Mouse (Mus musculus): ENCODE data around the gene Gm5475. TPM values are rescaled to one million over a fixed set of nuclear protein-coding genes. Genes with fewer than 3 reads are reported as not detected.

Gene Gm5475
- polyA plus RNA-seq, 1 experiment from 2014 or later = 0.12 TPM

DNA sequence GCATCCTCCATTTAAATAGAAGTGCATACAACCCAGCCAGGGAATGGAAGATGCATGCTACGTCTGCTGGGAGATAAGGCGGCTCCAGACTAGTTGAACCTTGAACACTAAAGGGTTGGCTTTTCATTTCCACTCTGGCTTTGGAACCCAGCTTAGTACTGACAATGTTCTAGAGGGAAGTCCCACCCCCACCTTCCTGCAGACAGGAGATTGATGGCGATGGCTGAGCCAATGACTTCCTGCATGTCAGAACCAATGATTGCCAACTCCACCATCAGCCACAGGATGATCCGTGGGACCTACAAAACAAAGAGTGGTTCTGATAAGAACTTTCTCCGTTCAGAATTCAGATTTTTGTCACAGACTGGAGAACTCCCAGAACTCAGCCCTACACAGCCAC, 15.9 kb upstream of the Gm5475 start:
- no peaks in the 10 kb centered on the region for H3K27me3 ChIP-seq (replicated peaks; ENCODE audit: insufficient read depth, low read length)
- TF ChIP-seq CTCF (IDR thresholded peaks at IDR 0.05) (no peak), EP300 (IDR thresholded peaks at IDR 0.05) (no peak)
- 59% methylated on average over 5 of the region's 5 CpGs for WGBS
- no peak overlapping the region for H3K27ac ChIP-seq (ENCODE audit: low read length)
- ATAC-seq (no peak), DNase-seq (ENCODE audit: low spot score) (no peak)
- H3K4me2 ChIP-seq (replicated peaks; ENCODE audit: low read depth, low read length) = no peak overlapping the region
- no peaks in the 10 kb centered on the region for H3K9me3 ChIP-seq (ENCODE audit: low read length)
- H3K4me1 ChIP-seq (ENCODE audit: insufficient read depth, low read depth, low read length) = no peaks in the 10 kb centered on the region
- no peak overlapping the region for H3K9ac ChIP-seq (replicated peaks; ENCODE audit: low read depth)
- H3K36me3 ChIP-seq (ENCODE audit: insufficient read depth, low read length) = peaks cover 13% of the 10 kb centered on the region; the same call in 1 of the 2 replicates
- no peak overlapping the region for H3K4me3 ChIP-seq (ENCODE audit: low read depth, low read length)

DNA sequence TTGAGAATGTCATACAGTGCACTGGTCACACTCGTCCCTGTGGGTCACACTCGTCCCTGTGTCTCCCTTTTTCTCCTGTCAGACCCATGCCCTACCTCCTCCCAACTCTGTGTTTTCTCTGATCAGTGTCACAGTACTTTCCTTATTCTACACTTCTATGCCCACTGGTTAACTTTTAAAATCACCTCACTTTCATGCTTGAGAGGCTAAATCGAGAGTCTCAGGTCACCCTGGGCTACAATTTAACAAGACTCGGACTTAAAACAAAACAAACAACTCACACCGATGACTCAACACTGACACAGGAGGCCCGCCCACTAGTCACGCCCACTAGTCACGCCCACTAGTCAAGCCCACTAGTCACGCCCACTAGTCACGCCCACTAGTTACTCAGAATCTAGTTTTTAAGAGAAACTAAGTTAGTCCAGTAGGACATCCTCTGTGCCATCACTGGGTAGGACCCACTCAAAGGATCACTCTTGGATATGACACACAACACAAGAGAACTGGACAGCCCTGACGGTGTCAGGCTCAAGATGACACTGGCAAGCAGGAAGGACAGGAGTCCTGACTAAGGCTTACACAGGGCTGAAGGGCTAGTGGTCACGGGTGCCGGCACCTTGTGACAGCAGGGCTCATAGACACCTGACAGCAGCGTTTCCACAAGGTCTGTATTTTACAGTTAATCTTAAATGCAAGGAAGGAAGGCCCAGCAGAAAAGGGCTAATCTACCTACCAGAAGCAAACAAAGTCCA, 10.9 kb upstream of the Gm5475 start:
- DNase-seq (ENCODE audit: low spot score) = peak; percentile 88

DNA sequence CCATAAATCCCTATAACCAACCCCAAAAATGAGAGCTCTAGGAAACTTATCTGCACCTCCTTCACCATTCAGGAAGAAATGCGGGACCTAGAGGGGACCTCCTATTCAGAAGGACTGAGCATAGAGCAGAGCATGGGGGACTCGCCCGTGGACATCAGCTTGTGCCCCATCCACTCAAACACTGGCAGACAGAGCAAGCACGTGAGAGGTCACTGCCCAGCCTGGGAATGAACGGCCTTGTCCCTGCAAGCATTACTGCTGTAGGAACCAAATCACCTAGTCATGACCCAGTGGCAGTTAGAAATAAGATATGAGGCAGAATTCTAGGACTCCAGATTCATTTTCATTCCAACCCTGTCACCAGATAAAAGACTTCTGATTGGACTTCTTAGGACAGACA, 10.2 kb upstream of the Gm5475 start:
- Histone ChIP-seq H3K4me1 (ENCODE audit: insufficient read depth, low read depth, low read length) (no peaks in the 10 kb centered on the region), H3K4me2 (replicated peaks; ENCODE audit: low read depth, low read length) (no peak overlapping the region), H3K27me3 (replicated peaks; ENCODE audit: insufficient read depth, low read length) (no peaks in the 10 kb centered on the region), H3K36me3 (ENCODE audit: insufficient read depth, low read length) (peaks cover 3% of the 10 kb centered on the region; the same call in 1 of the 2 replicates), H3K27ac (ENCODE audit: low read length) (no peak overlapping the region), H3K9me3 (ENCODE audit: low read length) (no peaks in the 10 kb centered on the region), H3K9ac (replicated peaks; ENCODE audit: low read depth) (no peak overlapping the region), H3K4me3 (ENCODE audit: low read depth, low read length) (no peak overlapping the region)
- DNase-seq (ENCODE audit: low spot score) (no peak), ATAC-seq (no peak)
- WGBS = 79% methylated on average over 5 of the region's 5 CpGs
- TF ChIP-seq EP300 (IDR thresholded peaks at IDR 0.05) = no peak
- no peak for TF ChIP-seq CTCF (IDR thresholded peaks at IDR 0.05)

More for the DNA sequence above, 10.9 kb upstream of the Gm5475 start:
- ATAC-seq = peak; percentile 85
- no peak overlapping the region for H3K4me3 ChIP-seq (ENCODE audit: low read depth, low read length)
- peaks cover 3% of the 10 kb centered on the region; the same call in 1 of the 2 replicates for H3K36me3 ChIP-seq (ENCODE audit: insufficient read depth, low read length)
- TF ChIP-seq EP300 (IDR thresholded peaks at IDR 0.05) = no peak
- no peak for TF ChIP-seq CTCF (IDR thresholded peaks at IDR 0.05)
- H3K27ac ChIP-seq (ENCODE audit: low read length) = 0 out of 2 replicates have a peak overlapping the region, but pooled peaks have one; percentile 20
- no peak overlapping the region for H3K9ac ChIP-seq (replicated peaks; ENCODE audit: low read depth)
- no peak overlapping the region for H3K4me2 ChIP-seq (replicated peaks; ENCODE audit: low read depth, low read length)
- H3K27me3 ChIP-seq (replicated peaks; ENCODE audit: insufficient read depth, low read length) = no peaks in the 10 kb centered on the region
- 44% methylated on average over 14 of the region's 14 CpGs for WGBS
- no peaks in the 10 kb centered on the region for H3K4me1 ChIP-seq (ENCODE audit: insufficient read depth, low read depth, low read length)
- no peaks in the 10 kb centered on the region for H3K9me3 ChIP-seq (ENCODE audit: low read length)

DNA sequence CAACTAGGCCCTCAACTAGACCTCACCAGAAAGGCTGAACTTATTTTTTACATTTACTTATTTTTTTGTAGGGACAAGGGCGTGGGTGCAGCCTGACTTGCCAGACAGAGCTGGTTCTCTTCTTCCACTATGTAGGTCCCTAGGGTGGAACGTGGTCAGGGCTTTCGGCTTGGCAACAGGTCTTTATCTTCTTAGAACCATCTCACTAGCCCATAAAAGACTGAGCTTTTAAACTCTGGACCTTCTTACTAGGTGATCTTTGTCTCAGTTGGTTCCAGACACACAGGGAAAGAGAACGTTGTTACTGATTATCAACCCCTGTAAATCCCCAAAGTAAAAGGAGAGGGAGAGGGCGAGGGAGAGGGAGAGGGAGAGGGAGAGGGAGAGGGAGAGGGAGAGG, 8.6 kb upstream of the Gm5475 start:
- Histone ChIP-seq H3K4me3 (ENCODE audit: low read depth, low read length) (no peak overlapping the region), H3K27me3 (replicated peaks; ENCODE audit: insufficient read depth, low read length) (no peaks in the 10 kb centered on the region), H3K4me2 (replicated peaks; ENCODE audit: low read depth, low read length) (no peak overlapping the region), H3K27ac (ENCODE audit: low read length) (no peak overlapping the region), H3K9ac (replicated peaks; ENCODE audit: low read depth) (no peak overlapping the region), H3K9me3 (ENCODE audit: low read length) (no peaks in the 10 kb centered on the region), H3K4me1 (ENCODE audit: insufficient read depth, low read depth, low read length) (no peaks in the 10 kb centered on the region), H3K36me3 (ENCODE audit: insufficient read depth, low read length) (no peaks in the 10 kb centered on the region)
- no peak for DNase-seq (ENCODE audit: low spot score)
- ATAC-seq = no peak
- WGBS = 86% methylated on average over 4 of the region's 5 CpGs
- no peak for TF ChIP-seq EP300 (IDR thresholded peaks at IDR 0.05)
- no peak for TF ChIP-seq CTCF (IDR thresholded peaks at IDR 0.05)

DNA sequence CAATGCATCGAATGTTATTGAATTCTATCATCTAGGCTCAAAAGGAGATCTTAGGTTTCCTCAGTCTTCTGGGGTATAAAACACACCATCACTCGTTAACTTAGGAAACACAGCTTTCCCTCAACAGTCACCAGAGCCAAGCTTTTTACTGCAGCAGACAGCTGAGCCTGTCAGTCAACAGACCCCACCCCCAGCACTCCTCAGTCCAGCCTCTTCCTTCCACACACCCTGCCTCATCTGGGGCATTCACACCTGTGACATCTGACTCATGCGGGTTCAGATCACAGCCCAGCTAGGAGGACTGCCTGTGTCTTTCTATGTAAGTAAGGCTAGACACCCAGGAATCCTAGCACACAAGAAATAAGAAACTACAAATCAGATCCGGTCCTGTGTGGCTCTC, 7.9 kb upstream of the Gm5475 start:
- Histone ChIP-seq H3K27me3 (replicated peaks; ENCODE audit: insufficient read depth, low read length) (no peaks in the 10 kb centered on the region), H3K27ac (ENCODE audit: low read length) (no peak overlapping the region), H3K36me3 (ENCODE audit: insufficient read depth, low read length) (no peaks in the 10 kb centered on the region), H3K9ac (replicated peaks; ENCODE audit: low read depth) (no peak overlapping the region), H3K4me2 (replicated peaks; ENCODE audit: low read depth, low read length) (no peak overlapping the region), H3K4me1 (ENCODE audit: insufficient read depth, low read depth, low read length) (no peaks in the 10 kb centered on the region), H3K4me3 (ENCODE audit: low read depth, low read length) (no peak overlapping the region), H3K9me3 (ENCODE audit: low read length) (no peaks in the 10 kb centered on the region)
- 55% methylated on average over 4 of the region's 4 CpGs for WGBS
- no peak for TF ChIP-seq CTCF (IDR thresholded peaks at IDR 0.05)
- no peak for TF ChIP-seq EP300 (IDR thresholded peaks at IDR 0.05)
- DNase-seq (ENCODE audit: low spot score) (no peak), ATAC-seq (no peak)

DNA sequence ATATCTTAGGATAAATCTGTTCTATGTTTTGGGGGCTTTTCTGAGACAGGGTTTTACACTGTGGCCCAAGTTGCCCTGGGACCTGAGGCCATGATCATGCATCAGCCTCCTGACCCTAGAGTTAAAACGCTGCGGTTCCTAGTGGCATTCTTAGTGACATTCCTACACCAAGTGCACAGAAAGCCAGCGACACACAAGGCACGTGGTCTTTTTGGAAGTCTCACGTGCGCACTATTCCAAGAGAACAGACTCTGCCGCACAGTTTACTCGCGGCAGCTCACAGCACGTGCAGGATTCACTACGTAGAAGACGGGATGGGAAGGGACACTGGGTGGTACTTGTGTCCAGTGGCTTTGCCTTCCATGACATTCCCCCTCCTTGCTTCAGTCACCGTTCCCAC, 7.0 kb upstream of the Gm5475 start:
- Histone ChIP-seq H3K27ac (ENCODE audit: low read length) (no peak overlapping the region), H3K4me3 (ENCODE audit: low read depth, low read length) (no peak overlapping the region), H3K4me2 (replicated peaks; ENCODE audit: low read depth, low read length) (no peak overlapping the region), H3K27me3 (replicated peaks; ENCODE audit: insufficient read depth, low read length) (no peaks in the 10 kb centered on the region), H3K4me1 (ENCODE audit: insufficient read depth, low read depth, low read length) (no peaks in the 10 kb centered on the region), H3K9me3 (ENCODE audit: low read length) (no peaks in the 10 kb centered on the region), H3K36me3 (ENCODE audit: insufficient read depth, low read length) (no peaks in the 10 kb centered on the region), H3K9ac (replicated peaks; ENCODE audit: low read depth) (no peak overlapping the region)
- TF ChIP-seq CTCF (IDR thresholded peaks at IDR 0.05) = no peak
- no peak for TF ChIP-seq EP300 (IDR thresholded peaks at IDR 0.05)
- ATAC-seq = no peak
- DNase-seq (ENCODE audit: low spot score) = no peak
- 86% methylated on average over 13 of the region's 13 CpGs for WGBS

Measured in lung, postnatal 0 days (tissue).